Mouse (Mus musculus) heart, embryonic 10.5 days (tissue): ENCODE measurements at regions not wholly inside any gene's neighbourhood (a gene's known extent, or its start where the extent isn't known, plus 50 kb on each side); places are given as distances from the start of the nearest gene placed in this dataset.

ENCODE experiments used
- DNase-seq: peaks from one replicate; pipeline ENCODE4 v3.0.0-alpha.2; 2017; ENCODE audit warnings: low spot score
- H3K27ac ChIP-seq: fragments of 300-500 bp; sonication (generic); 2 replicates; pipeline ENCODE4 v1.5.1; 2016; ENCODE audit warnings: mild to moderate bottlenecking
- H3K27me3 ChIP-seq: fragments of 300-500 bp; sonication (generic); 2 replicates; pipeline ENCODE4 v1.6.1; 2016; ENCODE audit warnings: mild to moderate bottlenecking; ENCODE audit not compliant: poor library complexity, insufficient read depth, severe bottlenecking
- H3K36me3 ChIP-seq: fragments of 300-500 bp; sonication (generic); 2 replicates; pipeline ENCODE4 v1.6.1; 2016; ENCODE audit warnings: mild to moderate bottlenecking, moderate library complexity
- H3K4me1 ChIP-seq: fragments of 300-500 bp; sonication (generic); 2 replicates; pipeline ENCODE4 v1.6.1; 2016; ENCODE audit warnings: mild to moderate bottlenecking
- H3K4me3 ChIP-seq: fragments of 300-500 bp; sonication (generic); 2 replicates; pipeline ENCODE4 v1.5.1; 2016; ENCODE audit warnings: mild to moderate bottlenecking, moderate library complexity
- H3K9me3 ChIP-seq: fragments of 300-500 bp; sonication (generic); 2 replicates; pipeline ENCODE4 v1.6.1; 2016; ENCODE audit warnings: mild to moderate bottlenecking, moderate library complexity
- WGBS: fragments of 180-500 bp; shearing (Covaris S2); methylation state at CpG from one replicate; pipeline ENCODE4 v1.1.7; 2016; 5-methylcytosine and 5-hydroxymethylcytosine counted together

DNA sequence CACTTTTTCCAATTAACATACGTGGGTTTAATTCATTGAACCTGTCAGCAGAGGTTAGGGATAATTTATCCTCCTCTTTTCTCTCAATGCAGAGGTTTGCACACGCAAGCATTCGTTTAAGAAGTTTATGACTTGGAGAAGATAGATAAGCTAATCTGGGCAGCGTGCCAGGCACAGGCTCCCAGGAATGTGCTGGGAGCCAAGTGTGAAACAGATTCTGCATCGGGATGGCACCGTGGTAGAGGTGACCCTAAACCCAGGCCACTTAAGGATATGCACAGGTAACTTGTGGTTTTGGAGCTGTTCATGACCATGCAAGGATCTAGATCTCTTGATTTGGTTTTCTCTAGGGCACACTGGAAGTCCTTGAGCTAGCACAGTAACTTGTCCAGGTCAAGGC lies 113.6 kb downstream of the Anxa2 start:
- Histone ChIP-seq H3K9me3 (no peaks in the 10 kb centered on the region), H3K36me3 (no peaks in the 10 kb centered on the region), H3K4me1 (no peaks in the 10 kb centered on the region), H3K27ac (no peak overlapping the region), H3K27me3 (peaks cover 5% of the 10 kb centered on the region; the same call in 1 of the 2 replicates), H3K4me3 (no peak overlapping the region)
- DNase-seq: no peak
- 62% methylated on average over 6 of the region's 6 CpGs for WGBS

DNA sequence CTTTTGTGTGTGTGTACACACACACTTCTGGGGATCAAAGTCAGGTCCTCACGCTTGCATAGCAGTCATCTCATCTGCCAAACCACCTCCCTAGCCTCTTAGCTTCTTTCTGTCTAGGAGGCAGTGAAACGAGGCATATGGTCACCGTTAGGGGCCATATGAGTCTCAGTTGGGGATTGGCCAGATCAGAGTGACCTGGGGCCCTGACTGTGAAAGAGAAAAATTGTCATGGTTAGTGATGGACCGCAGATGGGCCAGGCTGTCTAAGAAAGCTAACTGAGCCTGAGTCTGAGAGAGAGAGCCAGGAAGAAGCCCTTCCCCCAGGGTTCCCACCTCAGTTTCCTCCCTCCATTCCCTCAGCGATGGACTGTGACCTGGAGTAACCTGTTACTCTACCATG lies 89.8 kb downstream of the Anxa2 start:
- Histone ChIP-seq H3K4me3 (no peak overlapping the region), H3K36me3 (no peaks in the 10 kb centered on the region), H3K27me3 (no peaks in the 10 kb centered on the region), H3K4me1 (peaks cover 5% of the 10 kb centered on the region; the same call in 1 of the 2 replicates), H3K9me3 (no peaks in the 10 kb centered on the region), H3K27ac (no peak overlapping the region)
- DNase-seq: no peak
- WGBS: 65% methylated on average over 5 of the region's 5 CpGs
